Mouse (Mus musculus): ENCODE measurements at regions not wholly inside any gene's neighbourhood (a gene's known extent, or its start where the extent isn't known, plus 50 kb on each side); places are given as distances from the start of the nearest gene placed in this dataset.
"Not testable (repeated sequence)": the region's sequence is repeated elsewhere in the genome, so short reads cannot be mapped to it uniquely, and the experiment has no call there.

DNA sequence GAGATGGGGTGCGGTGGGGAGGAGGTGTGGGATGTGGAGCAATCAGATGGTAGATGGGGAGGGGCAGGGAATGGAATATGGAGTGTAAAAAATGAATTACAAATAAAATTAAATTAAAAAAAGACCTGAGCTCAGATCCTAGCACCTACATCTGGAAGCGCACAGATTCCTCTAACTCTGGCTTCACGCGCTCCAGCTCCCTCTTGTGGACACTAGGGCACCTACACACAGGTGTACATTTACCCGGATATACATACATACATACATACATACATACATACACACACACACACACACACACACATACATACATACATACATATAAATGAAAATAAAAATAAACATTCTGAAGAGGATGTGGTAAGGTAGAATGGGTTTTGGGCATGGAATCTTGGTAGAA, 528.7 kb upstream of the Slc8a1 start:
- TF ChIP-seq CTCF, EP300 (IDR thresholded peaks at IDR 0.05; ENCODE audit: low read depth): not testable (repeated sequence)

Measured in heart, postnatal 0 days (tissue).